ENCODE assay signal across 1 mouse cellular context in the genomic region with DNA sequence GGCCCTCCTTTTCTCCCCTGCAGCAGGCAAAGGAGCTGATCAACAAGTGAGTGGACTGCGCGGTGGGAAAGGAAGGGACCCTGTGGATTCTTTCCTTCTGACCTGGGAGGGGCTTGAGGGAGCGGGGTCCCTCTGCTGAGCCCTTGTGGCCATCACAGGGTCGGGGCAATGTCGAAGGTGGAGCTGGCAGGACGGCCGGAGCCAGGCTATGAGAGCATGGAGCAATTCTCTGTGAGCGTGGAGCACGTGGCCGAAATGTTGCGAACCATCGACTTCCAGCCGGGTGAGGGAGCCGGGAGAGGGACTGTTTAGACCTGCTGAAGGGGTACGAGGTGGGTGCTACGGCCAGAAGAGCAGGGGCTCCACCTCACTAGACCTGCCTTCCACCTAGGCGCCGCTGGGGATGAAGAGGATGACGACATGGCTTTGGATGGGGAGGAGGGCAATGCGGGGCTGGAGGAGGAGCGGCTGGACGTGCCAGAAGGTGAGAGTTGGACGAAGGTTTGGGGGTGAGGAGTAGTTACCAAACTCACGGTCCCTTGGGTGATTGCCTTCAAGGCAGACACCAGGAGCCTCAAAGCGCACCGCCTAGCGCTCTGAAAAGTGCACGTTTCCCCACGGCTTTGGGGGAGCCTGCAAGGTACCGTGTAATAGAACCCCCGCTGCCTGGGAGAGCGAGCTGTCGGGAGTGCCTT.
TF ChIP-seq lines count a peak whose summit lies in the region.

No protein-coding gene starts in this region.

TF ChIP-seq in ES-E14, 5 proteins besides CTCF, POLR2A, EP300 and RAD21:
- TF ChIP-seq HCFC1 (IDR thresholded peaks at IDR 0.05; ENCODE audit: borderline replicate concordance, insufficient read depth, low read length) = no peak
- TF ChIP-seq ZNF384 (IDR thresholded peaks at IDR 0.05; ENCODE audit: low read depth, low read length) = no peak
- no peak for TF ChIP-seq CHD2 (IDR thresholded peaks at IDR 0.05; ENCODE audit: low read depth, low read length)
- no peak for TF ChIP-seq ZC3H11A (IDR thresholded peaks at IDR 0.05; ENCODE audit: borderline replicate concordance, low read depth, low read length)
- no peak for TF ChIP-seq MAFK (IDR thresholded peaks at IDR 0.05; ENCODE audit: insufficient read depth, low read depth, low read length)
